Mouse (Mus musculus): Measurements from ENCODE around the gene Ppp3ca.

Ppp3ca gene

GRCm38 (mm10) chr3:136765569-136765968, 95.6 kb downstream of the Ppp3ca start:
- DNase-seq (ENCODE audit: low spot score), result no peak

- no peak for DNase-seq (ENCODE audit: low spot score)
Observed at GRCm38 (mm10) chr3:136768775-136769485, 99.0 kb downstream of the Ppp3ca start.

DNA sequence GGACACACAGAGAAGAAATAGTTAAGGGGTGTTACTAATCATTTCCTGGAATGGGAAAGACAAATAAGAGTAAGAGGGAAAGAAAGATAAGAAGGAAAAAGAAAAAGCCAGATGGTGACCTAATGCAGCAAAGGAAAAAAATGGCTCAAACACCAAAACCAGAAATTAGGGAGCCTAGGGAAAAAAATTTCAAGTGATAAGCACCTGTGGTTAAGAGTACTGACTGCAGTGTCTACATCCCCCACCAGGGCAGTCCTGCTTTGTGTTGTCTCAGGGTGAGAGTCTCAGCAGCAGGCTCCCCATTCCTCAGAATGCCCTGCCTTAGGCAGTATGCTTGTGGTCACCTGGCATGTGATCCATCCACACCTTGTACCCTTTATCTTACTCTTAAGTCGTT, 99.6 kb downstream of the Ppp3ca start:
- no peak for DNase-seq (ENCODE audit: low spot score)

DNA sequence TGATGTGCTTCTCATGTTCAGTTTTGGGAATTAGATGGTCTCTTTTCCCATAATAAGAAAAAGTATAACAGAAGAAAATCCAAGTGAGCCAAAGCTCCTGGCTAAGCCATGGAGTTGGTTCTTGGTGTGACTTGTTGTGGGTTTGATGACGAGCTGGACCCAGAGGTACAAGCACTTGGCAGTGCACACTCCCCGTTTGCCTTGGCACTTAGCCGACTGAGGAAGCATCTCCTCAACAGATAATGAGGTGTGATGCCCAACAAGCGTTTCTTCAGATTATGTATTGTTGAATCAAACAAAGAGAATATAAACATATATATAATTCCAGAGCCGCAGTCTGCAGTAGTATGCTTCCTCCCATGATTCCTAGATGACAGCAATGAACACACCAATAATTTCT, 101.8 kb downstream of the Ppp3ca start:
- no peak for DNase-seq (ENCODE audit: low spot score)

GRCm38 (mm10) chr3:136773217-136773616, 103.3 kb downstream of the Ppp3ca start:
- no peak for DNase-seq (ENCODE audit: low spot score)

- no peak for DNase-seq (ENCODE audit: low spot score)
Observed at GRCm38 (mm10) chr3:136774196-136774595, 104.3 kb downstream of the Ppp3ca start.

GRCm38 (mm10) chr3:136776525-136776924, 106.6 kb downstream of the Ppp3ca start:
- no peak for DNase-seq (ENCODE audit: low spot score)

DNA sequence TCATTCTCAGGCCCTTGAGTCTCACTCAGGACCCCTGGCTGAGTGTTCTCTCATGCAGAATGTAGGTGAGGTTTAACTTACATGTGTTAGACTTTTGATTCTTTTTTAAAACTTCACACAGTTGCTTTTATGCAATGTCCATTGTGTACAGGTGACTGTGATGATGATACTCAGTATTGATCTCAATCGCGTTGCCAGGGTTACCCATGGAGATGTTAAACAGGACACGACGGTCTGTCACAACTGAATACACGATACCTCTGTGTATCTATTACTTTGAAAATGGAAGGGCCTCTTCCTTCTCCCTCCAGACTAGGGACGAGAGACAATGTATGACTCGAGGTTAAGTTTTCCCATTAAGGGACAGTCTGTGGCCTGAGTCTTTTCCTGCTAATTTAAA, 107.5 kb downstream of the Ppp3ca start:
- DNase-seq (ENCODE audit: low spot score), result no peak

- no peak for DNase-seq (ENCODE audit: low spot score)
Observed at GRCm38 (mm10) chr3:136777787-136778216, 107.9 kb downstream of the Ppp3ca start.

- DNase-seq (ENCODE audit: low spot score), result no peak
Observed at GRCm38 (mm10) chr3:136780321-136780720, 110.4 kb downstream of the Ppp3ca start.

DNA sequence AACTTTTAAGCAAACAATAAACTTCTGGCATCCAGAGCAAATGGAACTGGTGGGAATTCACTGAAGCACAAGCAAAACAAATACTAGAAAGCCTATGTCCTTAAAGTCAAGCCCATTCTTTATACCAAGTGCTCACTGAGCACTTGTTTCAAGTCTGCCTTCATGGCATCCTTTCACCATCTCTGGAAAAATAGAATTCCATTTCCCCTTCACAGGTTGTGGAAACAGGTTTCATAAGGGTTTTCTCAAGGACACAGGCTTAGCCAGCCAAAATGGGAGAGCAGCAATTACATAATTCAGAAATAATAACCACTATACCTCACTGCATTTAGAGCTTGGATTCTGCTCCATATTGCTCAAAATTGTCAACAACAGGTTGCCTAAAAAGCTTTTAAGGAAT, 112.1 kb downstream of the Ppp3ca start:
- no peak for DNase-seq (ENCODE audit: low spot score)

DNA sequence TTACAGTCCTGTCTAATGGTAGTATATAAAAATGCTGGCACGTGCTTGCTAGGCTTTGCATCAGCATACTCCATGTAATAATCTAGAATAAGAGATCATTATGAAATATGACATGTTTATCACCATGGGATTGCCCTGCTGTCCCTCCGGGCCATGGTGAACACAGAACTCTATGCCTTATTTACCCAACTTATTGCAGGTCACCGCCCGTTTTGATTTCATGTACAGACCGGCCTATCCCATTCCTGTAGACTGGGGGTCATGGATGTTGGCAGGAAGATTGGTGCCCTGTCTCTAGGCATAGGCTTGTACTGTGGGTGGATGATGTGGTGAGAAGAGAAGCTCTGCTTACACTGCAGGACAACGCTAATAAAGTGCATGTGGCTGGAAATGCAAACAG, 115.8 kb downstream of the Ppp3ca start:
- no peak for DNase-seq (ENCODE audit: low spot score)

GRCm38 (mm10) chr3:136790261-136790871, 120.4 kb downstream of the Ppp3ca start:
- DNase-seq (ENCODE audit: low spot score), result no peak

DNA sequence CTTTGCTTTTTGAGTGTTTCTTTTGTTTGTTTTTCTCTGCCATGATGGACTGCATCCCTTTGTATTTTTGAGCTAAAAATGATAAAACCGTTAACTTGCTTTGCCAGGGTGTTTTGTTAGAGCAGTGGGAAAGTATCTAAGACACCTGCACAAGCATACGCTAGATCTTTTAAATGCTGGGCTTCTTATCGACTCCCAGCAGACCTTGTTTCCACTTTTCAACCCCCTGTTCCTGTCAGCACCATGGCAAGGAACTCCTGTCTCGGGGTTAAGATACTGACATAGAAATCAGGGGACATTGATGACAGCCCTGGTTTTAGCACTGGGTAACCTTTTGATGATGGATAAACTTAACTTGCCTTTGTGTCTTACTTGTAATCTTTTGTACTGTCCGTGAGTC, 121.5 kb downstream of the Ppp3ca start:
- no peak for DNase-seq (ENCODE audit: low spot score)

GRCm38 (mm10) chr3:136791946-136792345, 122.0 kb downstream of the Ppp3ca start:
- DNase-seq (ENCODE audit: low spot score), result no peak

DNA sequence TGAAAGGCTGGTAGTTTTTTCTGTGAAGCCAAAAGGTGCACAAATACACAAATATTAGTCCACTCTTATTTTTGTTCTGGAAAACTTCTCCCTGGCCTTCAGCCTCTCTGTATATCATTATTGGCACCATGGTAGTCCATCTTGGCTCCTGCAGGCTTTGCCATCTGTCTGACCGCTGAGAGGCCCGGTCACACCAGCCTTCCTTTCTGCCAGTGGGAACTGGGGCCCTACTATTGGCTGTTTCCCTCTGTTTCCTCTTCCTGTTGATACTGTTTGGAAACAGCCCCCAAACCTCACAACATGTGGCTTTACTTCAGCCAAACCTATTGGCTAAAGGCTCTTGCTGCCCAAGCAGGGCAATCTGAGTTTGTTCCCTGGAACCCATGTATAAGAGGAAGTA, 123.5 kb downstream of the Ppp3ca start:
- no peak for DNase-seq (ENCODE audit: low spot score)

DNA sequence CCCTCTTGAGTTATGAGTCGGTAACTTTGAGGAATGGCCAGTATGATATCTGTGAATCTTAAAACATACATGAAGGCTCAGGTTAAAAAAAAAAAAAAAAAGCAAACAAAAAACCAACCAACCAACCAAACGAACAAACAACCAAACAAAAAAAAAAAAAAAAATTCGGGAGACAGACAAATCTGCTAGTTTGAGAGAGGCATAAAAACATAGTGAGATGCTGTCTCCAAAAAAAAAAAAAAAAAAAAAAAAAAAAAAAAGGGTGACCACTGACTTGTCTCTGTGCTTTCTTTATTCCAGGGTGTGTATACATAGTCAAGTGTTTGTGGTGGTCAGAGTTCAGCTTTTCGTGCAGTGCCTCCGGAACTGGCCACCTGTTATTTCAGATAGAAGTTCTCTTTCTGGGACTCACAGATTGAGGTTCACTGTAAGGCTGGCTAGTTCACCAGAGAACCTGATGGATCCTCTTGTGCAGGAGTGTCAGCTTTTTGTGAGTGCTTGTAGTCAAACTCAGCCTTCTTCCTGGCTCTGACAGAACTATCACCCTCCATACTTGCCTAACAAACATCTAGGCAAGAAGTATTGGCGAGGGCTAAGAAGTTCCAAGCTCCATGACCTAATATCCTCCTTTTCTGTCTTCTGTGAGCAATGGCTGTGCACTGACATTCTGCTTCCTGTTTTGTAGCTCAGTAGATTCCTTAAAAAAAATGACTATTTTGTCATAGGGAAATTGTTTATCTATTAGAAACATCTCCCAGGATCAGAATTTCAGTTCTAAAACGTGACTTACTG, 124.7 kb downstream of the Ppp3ca start:
- no peak for DNase-seq (ENCODE audit: low spot score)

DNA sequence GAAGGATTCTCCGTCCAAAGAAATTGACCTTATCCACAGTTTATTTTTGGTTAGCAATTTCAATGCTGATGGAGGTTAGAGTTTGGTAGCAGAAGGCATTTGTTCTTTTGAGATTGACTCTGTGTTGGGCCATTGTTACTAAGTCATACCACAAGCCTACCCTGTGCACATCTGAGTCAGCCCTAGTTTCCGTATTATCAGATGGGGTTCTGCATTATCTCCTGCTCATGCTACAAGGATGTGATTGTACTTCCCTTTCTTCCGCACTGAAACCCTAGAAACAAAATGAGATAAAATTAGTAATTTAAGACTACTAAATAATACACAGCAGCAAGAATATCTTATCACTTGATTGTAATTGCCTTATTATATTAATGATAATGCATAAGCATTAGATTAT, 129.0 kb downstream of the Ppp3ca start:
- no peak for DNase-seq (ENCODE audit: low spot score)

DNA sequence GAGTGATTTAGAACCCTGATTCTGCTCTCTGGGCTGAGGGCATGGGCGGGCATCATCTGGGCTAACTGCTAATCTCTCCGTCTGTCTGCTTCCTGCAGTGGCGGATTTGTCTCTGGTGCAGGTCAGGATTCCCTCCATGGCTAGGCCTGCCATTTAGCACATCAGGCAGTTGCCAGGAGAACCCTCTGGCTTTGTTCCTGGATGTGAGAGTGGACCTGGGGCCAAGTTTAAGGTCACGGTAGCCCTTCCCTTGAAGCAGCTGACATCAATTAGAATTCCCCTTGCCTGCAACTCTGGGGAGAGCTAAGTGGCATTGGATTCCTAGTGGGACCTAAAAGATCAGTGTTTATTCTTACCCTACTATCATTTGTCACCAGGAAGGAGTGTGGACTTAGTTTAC, 132.7 kb downstream of the Ppp3ca start:
- DNase-seq (ENCODE audit: low spot score), result no peak

DNA sequence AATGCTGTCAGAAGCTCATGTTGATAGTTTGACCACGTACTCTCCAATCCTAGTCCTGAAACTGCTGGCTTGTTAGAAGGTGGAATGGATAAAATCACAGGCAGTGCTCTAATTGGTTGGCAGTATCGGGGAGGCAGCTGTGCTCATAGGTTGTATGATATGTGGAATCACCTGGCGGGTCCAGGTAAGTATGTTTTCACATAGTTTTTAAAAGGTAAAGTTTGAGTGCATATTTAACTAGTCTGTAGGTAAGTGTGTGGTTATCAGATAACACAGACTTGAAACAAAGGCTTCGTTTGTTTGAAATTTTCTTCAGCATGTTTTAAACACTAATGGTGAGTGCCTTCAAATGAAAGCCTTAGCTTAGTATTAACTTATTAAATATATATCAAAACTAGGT, 136.0 kb downstream of the Ppp3ca start:
- DNase-seq (ENCODE audit: low spot score), result no peak

- no peak for DNase-seq (ENCODE audit: low spot score)
Observed at GRCm38 (mm10) chr3:136810271-136810670, 140.3 kb downstream of the Ppp3ca start.

GRCm38 (mm10) chr3:136812162-136812561, 142.2 kb downstream of the Ppp3ca start:
- DNase-seq (ENCODE audit: low spot score), result no peak

DNA sequence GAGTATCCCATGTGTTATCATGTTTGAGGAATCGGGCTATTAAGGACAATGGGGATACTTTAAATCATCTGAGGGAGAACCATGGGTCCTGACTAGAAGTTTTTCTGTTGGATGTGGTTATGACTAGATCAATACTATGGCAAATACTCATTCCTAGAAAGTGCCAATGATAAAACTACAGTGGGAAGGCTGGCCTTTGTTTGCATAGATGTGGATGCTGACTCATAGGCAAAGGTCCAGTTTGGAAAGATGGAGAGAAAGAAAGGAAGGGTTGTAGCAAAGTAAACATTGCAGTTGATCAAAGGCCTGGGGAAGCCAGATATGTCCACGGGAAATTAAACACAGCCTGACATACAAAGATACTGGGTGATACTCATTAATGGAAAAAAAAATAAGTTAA, 142.9 kb downstream of the Ppp3ca start:
- DNase-seq (ENCODE audit: low spot score), result no peak
